Mouse (Mus musculus): Measurements from ENCODE around the gene Mecom. TPM values are rescaled to one million over a fixed set of nuclear protein-coding genes. Genes with fewer than 3 reads are reported as not detected.

The Mecom gene
- total RNA-seq, 2 experiments from 2014 or later: 14.7 to 41.9 TPM

- DNase-seq (ENCODE audit: low spot score in 2 of 2): no peak
Measured at GRCm38 (mm10) chr3:30214607-30215006, 333.2 kb downstream of the Mecom start.

GRCm38 (mm10) chr3:30213540-30214170 is 334.2 kb downstream of the Mecom start:
- no peak for DNase-seq (ENCODE audit: low spot score in 2 of 2)

DNA sequence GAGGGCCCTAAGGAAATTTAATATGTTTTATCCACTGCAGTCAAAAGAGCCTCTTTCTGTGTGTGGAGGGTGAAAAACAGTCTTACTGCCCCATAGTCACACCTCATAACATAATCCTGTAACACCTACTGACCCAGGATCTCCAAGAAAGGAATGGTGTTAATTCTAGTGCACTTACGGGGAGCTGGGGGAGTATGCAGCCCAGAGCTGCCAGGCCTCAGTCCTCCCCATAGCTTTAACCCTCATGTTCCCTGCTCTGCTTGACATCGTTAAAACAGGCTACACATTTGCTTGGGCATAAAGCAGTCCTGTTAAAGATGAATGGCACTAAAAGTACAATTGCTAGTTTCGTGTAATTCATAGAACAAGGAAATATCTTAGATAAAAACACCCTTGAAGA is 335.0 kb downstream of the Mecom start:
- DNase-seq (ENCODE audit: low spot score in 2 of 2): no peak

DNA sequence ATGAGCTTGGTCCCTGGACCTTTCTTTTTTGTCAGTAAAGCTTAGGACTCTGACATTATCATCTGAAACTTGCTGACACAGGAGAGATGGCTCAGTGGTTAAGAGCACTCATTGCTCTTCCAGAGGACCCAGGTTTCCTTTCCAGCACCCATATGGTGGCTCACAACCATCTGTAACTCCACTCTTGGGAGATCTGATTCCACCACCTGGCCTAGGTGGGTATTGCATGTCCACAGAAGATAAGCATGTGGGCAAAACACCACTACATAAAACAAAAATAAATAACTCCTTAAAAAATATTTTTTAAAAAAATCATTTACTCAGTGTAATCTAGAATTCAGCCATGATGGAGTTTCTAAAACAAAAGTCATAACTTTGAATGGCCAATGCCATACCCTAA is 338.7 kb downstream of the Mecom start:
- DNase-seq (ENCODE audit: low spot score in 2 of 2): no peak

- no peak for DNase-seq (ENCODE audit: low spot score in 2 of 2)
Measured at GRCm38 (mm10) chr3:30207886-30208285, 339.9 kb downstream of the Mecom start.

DNA sequence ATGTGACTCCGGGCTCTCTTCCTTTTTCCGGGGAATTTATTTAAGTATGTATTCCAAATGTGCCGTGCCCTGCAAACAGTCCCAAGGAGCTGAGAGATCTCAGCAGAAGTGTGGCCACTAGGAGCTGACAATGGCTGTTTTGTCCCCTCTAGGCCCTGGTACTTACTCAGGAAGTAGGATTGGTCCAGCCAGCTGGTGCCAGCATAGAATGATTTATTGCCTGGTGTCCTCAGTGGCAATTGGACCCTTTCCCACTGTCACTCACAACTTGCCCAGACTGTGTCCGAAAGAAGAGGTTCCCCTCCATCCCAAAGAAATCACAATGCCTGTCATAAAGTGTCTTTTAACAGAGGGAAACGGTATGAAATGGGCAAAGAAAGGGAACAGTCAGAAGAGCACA is 340.4 kb downstream of the Mecom start:
- no peak for DNase-seq (ENCODE audit: low spot score in 2 of 2)

- no peak for DNase-seq (ENCODE audit: low spot score in 2 of 2)
Measured at GRCm38 (mm10) chr3:30206123-30206522, 341.7 kb downstream of the Mecom start.

DNA sequence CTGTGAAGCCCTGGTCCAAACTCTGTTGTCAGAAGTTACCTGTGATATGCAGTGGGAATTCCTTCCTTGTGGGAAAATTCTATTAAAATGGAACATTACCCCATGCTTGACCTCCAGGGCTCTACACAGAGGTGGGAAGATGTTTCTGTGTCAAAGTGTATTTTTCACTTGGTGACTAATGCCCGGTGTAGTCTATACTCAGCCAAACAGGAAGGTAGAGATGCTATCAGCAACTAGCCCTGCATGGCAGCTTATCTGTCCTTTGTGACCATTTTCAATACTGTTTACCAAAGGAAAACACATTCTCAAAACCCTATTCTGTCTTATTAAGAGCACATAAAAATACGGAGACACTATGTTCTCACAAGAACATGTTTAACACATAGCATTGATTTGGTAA is 344.0 kb downstream of the Mecom start:
- no peak for DNase-seq (ENCODE audit: low spot score in 2 of 2)

- DNase-seq (ENCODE audit: low spot score in 2 of 2): no peak
Measured at GRCm38 (mm10) chr3:30198854-30199253, 349.0 kb downstream of the Mecom start.

- no peak for DNase-seq (ENCODE audit: low spot score in 2 of 2)
Measured at GRCm38 (mm10) chr3:30198227-30198626, 349.6 kb downstream of the Mecom start.

GRCm38 (mm10) chr3:30195186-30195585 is 352.6 kb downstream of the Mecom start:
- DNase-seq (ENCODE audit: low spot score in 2 of 2): no peak

- no peak for DNase-seq (ENCODE audit: low spot score in 2 of 2)
Measured at GRCm38 (mm10) chr3:30192294-30193007, 355.4 kb downstream of the Mecom start.

DNA sequence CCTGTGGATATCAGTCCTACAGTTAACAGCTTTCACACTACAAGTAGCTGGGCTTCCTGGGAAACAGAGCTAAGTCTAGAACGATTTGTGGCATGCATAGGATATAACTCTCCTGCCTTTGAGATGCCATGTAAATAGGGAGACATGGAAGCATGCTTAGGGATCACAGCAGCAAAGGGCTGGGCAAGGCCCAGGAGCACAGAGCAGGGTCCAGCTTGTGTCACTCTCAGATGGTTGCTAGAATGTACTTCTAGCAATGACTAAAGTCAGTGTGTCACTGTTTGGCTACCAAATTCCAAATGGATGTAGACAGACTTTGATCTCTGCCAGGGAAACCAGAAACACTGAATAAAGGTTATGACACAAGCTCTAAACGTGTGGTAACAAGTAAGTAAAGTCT is 358.5 kb downstream of the Mecom start:
- no peak for DNase-seq (ENCODE audit: low spot score in 2 of 2)

DNA sequence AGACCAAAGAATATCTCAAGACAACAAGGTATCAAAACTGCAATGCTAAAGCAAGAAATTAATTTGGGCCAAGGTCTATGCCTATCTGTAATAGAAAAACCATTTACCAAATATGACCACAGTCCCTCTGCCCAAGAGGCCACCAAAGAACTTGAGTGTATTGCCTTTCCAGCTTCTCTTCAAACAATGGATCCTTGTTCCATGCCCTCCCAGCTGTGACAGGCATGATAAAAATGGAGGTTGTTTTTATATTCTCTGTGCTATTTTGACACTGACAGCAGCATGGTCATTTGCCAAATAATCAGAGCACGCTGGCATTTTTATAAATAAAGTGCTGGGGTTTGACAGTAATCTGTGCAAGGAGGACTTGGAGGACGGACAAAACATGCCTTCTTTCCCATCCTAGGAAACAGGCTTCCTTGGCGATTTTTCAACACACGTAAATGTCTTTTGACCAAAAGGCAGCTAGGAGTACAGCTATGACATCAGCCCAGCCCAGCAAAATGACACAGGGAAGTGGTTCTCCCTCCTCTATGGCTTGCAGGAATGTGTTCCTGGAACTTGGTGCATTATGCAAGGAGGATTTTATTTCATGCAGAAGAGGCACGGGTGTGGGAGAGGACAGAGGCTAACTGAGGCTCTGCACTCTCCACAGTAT is 359.9 kb downstream of the Mecom start:
- no peak for DNase-seq (ENCODE audit: low spot score in 2 of 2)

- DNase-seq (ENCODE audit: low spot score in 2 of 2): no peak
Measured at GRCm38 (mm10) chr3:30181807-30182481, 365.9 kb downstream of the Mecom start.

- no peak for DNase-seq (ENCODE audit: low spot score in 2 of 2)
Measured at GRCm38 (mm10) chr3:30176615-30177014, 371.2 kb downstream of the Mecom start.

DNA sequence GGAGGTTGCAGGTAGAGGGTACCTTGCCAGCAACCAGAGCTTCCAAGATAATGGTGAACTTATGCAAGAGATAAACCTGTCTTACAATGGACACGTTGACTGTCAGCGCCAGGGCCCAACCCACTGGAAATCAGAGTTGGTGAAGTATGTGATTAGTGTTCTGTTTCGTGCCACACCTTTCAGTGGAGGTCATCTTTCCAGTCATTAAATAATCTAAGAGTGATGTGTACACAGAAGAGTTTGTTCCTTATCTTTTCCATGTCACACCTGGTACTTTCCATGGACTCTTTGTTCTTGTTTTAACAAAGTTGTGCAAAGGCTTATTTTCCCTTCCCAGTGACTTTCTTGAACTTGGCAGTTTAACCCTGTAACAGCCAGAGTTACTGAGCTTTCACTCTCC is 374.0 kb downstream of the Mecom start:
- no peak for DNase-seq (ENCODE audit: low spot score in 2 of 2)

GRCm38 (mm10) chr3:30168396-30169186 is 379.2 kb downstream of the Mecom start:
- no peak for DNase-seq (ENCODE audit: low spot score in 2 of 2)

DNA sequence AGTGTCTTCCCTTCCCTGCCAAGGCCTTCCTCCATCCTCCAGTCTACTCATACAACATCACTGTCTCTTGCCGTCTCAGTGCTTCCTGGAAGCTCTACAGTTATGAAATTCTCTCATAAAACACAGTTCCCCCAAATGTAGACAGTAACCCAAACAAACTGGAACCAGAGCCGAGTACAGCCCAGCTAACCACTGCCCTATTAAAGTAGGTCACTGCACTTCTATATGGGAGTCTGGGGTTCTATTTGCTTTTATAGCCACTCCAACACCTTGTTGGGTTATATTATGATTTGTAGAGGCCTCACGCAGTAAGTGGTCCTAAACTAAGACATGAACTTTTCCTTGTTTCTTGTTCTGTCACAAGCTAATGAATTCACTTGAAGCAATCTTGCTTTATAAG is 380.8 kb downstream of the Mecom start:
- no peak for DNase-seq (ENCODE audit: low spot score in 2 of 2)

DNA sequence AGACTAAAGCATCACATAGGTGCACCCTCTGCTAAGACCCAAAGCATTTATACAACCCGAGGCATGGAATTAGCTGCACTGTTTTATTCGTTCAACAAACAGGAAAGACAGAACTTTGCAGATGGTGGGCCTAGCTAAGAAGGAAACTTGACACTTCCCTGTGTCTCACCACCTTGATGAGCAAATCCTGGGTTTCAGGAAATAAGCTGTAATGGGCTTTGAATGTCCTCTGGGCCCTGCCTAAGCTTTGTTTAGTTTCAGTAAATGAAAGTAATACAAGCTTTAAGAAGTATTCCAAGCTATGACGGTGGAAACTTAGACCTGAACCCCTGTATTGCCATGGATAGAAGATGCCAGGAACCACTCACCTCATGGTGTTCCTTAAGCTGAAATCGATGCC is 383.0 kb downstream of the Mecom start:
- no peak for DNase-seq (ENCODE audit: low spot score in 2 of 2)

GRCm38 (mm10) chr3:30163390-30163789 is 384.4 kb downstream of the Mecom start:
- no peak for DNase-seq (ENCODE audit: low spot score in 2 of 2)

Data from adrenal gland, postnatal 4 days (tissue).